Mouse (Mus musculus) limb, embryonic 14.5 days (tissue): ENCODE measurements around the gene Itga9. TPM values are rescaled to one million over a fixed set of nuclear protein-coding genes. Genes with fewer than 3 reads are reported as not detected.

Experiments
- ATAC-seq: fragments of 200-750 bp; cut with Nextera tagmentation; 2 replicates; pipeline ENCODE4 v1.8.0; 2017; ENCODE audit warnings: low read depth, moderate number of reproducible peaks, moderate TSS enrichment; ENCODE audit not compliant: low FRiP score
- DNase-seq: peaks from one replicate; pipeline ENCODE4 v3.0.0-alpha.2; 2015; ENCODE audit warnings: low spot score
- H3K27ac ChIP-seq: fragments of 300-500 bp; sonication (generic); replicated peaks from 2 replicates; pipeline ENCODE4 v1.5.1; 2014; ENCODE audit warnings: low read depth, mild to moderate bottlenecking, low read length, moderate library complexity, mixed read lengths
- H3K27me3 ChIP-seq: fragments of 300-500 bp; sonication (generic); 2 replicates; pipeline ENCODE4 v1.6.1; 2014; ENCODE audit warnings: low read length, mixed read lengths; ENCODE audit not compliant: control insufficient read depth, insufficient read depth
- H3K36me3 ChIP-seq: fragments of 300-500 bp; sonication (generic); 2 replicates; pipeline ENCODE4 v1.6.1; 2014; ENCODE audit warnings: mild to moderate bottlenecking, low read length, moderate library complexity, mixed read lengths; ENCODE audit not compliant: control insufficient read depth, insufficient read depth
- H3K4me1 ChIP-seq: fragments of 300-500 bp; sonication (generic); 2 replicates; pipeline ENCODE4 v1.6.1; 2014; ENCODE audit warnings: antibody characterized with exemption, low read length, mixed read lengths; ENCODE audit not compliant: control insufficient read depth, insufficient read depth
- H3K4me2 ChIP-seq: fragments of 300-500 bp; sonication (generic); replicated peaks from 2 replicates; pipeline ENCODE4 v1.6.1; 2014; ENCODE audit warnings: low read depth, mild to moderate bottlenecking, low read length, moderate library complexity; ENCODE audit not compliant: severe bottlenecking
- H3K4me3 ChIP-seq: fragments of 300-500 bp; sonication (generic); replicated peaks from 2 replicates; pipeline ENCODE4 v1.5.1; 2014; ENCODE audit warnings: low read length
- H3K9ac ChIP-seq: fragments of 300-500 bp; sonication (generic); 2 replicates; pipeline ENCODE4 v1.6.1; 2014; ENCODE audit warnings: mild to moderate bottlenecking, low read depth, low read length, moderate library complexity; ENCODE audit not compliant: severe bottlenecking
- H3K9me3 ChIP-seq: fragments of 300-500 bp; sonication (generic); 2 replicates; pipeline ENCODE4 v1.6.1; 2016; ENCODE audit warnings: low read length; ENCODE audit not compliant: control insufficient read depth
- POLR2A ChIP-seq: fragments of 200-500 bp; IDR thresholded peaks from 2 replicates; pipeline ENCODE4 v1.8.0; 2012; ENCODE audit warnings: inconsistent platforms, mild to moderate bottlenecking, moderate library complexity, borderline replicate concordance; ENCODE audit not compliant: insufficient read depth, insufficient read length; ENCODE audit errors: extremely low read depth
- WGBS: fragments of 180-500 bp; shearing (Covaris S2); extraction: QIAGEN DNeasy Blood & Tissue Kit; methylation state at CpG from one replicate; pipeline ENCODE4 v1.1.7; 2014; 5-methylcytosine and 5-hydroxymethylcytosine counted together
- polyA plus RNA-seq, 2 experiments: library from polyadenylated mRNA; depleted of rRNA in 1 of 2; stranded (reverse) in 1 of 2; unstranded in 1 of 2; fragments of >200 nt; fragmentation: Nextera tagmentation in 1 of 2; extraction: Ambion mirVana in 1 of 2; gene quantifications; 2 replicates each; pipeline versions ENCODE4 v1.2.1 to v1.2.3; 2012 to 2014

Itga9 gene
- polyA plus RNA-seq, 2 experiments = 10.0 to 19.7 TPM

GRCm38 (mm10) chr9:118674761-118675160 lies 68.3 kb downstream of the Itga9 start:
- Histone ChIP-seq H3K4me3 (no peak overlapping the region), H3K9ac (no peak overlapping the region), H3K27ac (no peak overlapping the region), H3K36me3 (peaks cover 22% of the 10 kb centered on the region), H3K4me1 (peaks cover 21% of the 10 kb centered on the region), H3K4me2 (no peak overlapping the region), H3K9me3 (no peaks in the 10 kb centered on the region), H3K27me3 (no peaks in the 10 kb centered on the region)
- DNase-seq (no peak), ATAC-seq (no peak)
- TF ChIP-seq POLR2A = no peak
- WGBS = 89% methylated on average over 22 of the region's 22 CpGs

- no peaks in the 10 kb centered on the region for H3K27me3 ChIP-seq
- DNase-seq (no peak), ATAC-seq (no peak)
- no peak overlapping the region for H3K4me3 ChIP-seq
- H3K9me3 ChIP-seq = no peaks in the 10 kb centered on the region
- no peak overlapping the region for H3K4me2 ChIP-seq
- H3K4me1 ChIP-seq = peaks cover 21% of the 10 kb centered on the region
- H3K27ac ChIP-seq = no peak overlapping the region
- WGBS = 93% methylated on average over 7 of the region's 8 CpGs
- no peak overlapping the region for H3K9ac ChIP-seq
- peaks cover 22% of the 10 kb centered on the region for H3K36me3 ChIP-seq
- no peak for TF ChIP-seq POLR2A
Measured at GRCm38 (mm10) chr9:118675573-118676170, 69.2 kb downstream of the Itga9 start.

- H3K4me3 ChIP-seq = no peak overlapping the region
- no peak overlapping the region for H3K9ac ChIP-seq
- H3K9me3 ChIP-seq = no peaks in the 10 kb centered on the region
- no peak for TF ChIP-seq POLR2A
- peaks cover 21% of the 10 kb centered on the region for H3K4me1 ChIP-seq
- H3K36me3 ChIP-seq = peaks cover 16% of the 10 kb centered on the region
- H3K27me3 ChIP-seq = no peaks in the 10 kb centered on the region
- H3K4me2 ChIP-seq = no peak overlapping the region
- DNase-seq = no peak
- H3K27ac ChIP-seq = no peak overlapping the region
- ATAC-seq = no peak
- 76% methylated on average over 8 of the region's 8 CpGs for whole genome bisulfite sequencing
Measured at GRCm38 (mm10) chr9:118676692-118677091, 70.2 kb downstream of the Itga9 start.

- no peak for DNase-seq
- Histone ChIP-seq H3K4me1 (peaks cover 21% of the 10 kb centered on the region), H3K9ac (no peak overlapping the region), H3K4me2 (no peak overlapping the region), H3K36me3 (peaks cover 13% of the 10 kb centered on the region), H3K4me3 (no peak overlapping the region), H3K27me3 (no peaks in the 10 kb centered on the region), H3K9me3 (no peaks in the 10 kb centered on the region), H3K27ac (peak overlapping the region; percentile 43; the same call in 1 of the 2 replicates)
- WGBS = 24% methylated on average over 9 of the region's 9 CpGs
- ATAC-seq = no peak
- no peak for TF ChIP-seq POLR2A
Measured at GRCm38 (mm10) chr9:118677349-118677748, 70.9 kb downstream of the Itga9 start.

GRCm38 (mm10) chr9:118678020-118678750 lies 71.7 kb downstream of the Itga9 start:
- no peak for TF ChIP-seq POLR2A
- Histone ChIP-seq H3K27me3 (no peaks in the 10 kb centered on the region), H3K4me2 (0 out of 2 replicates have a peak overlapping the region, but pooled peaks have one; percentile 3), H3K4me1 (peaks cover 21% of the 10 kb centered on the region), H3K9ac (no peak overlapping the region), H3K4me3 (no peak overlapping the region), H3K9me3 (no peaks in the 10 kb centered on the region), H3K36me3 (peaks cover 7% of the 10 kb centered on the region), H3K27ac (no peak overlapping the region)
- DNase-seq = peak; percentile 33
- WGBS = 16% methylated on average over 15 of the region's 15 CpGs
- peak; percentile 50; the same call in 1 of the 2 replicates for ATAC-seq
